Mouse (Mus musculus) left cerebral cortex, adult 2 months (tissue): ENCODE data around the gene Zfp512b. TPM values are rescaled to one million over a fixed set of nuclear protein-coding genes. Genes with fewer than 3 reads are reported as not detected.

Experiments used
- DNase-seq, 2 experiments: peaks; one replicate each; pipeline ENCODE4 v3.0.0; 2021 to 2022; ENCODE audit warnings: low spot score in 2 of 2, mixed read lengths in 1 of 2; ENCODE audit errors: extremely low spot score in 1 of 2
- H3K27ac ChIP-seq: fragments of 200-600 bp; 2 replicates; pipeline ENCODE4 v1.8.1; 2022
- H3K4me3 ChIP-seq: fragments of 200-600 bp; 2 replicates; pipeline ENCODE4 v1.8.1; 2022
- CTCF ChIP-seq: fragments of 200-600 bp; IDR thresholded peaks from 2 replicates; pipeline ENCODE4 v1.8.1; 2022; ENCODE audit warnings: antibody characterized with exemption, mild to moderate bottlenecking, moderate library complexity
- intact Hi-C: fragments of 180-260 bp; cut with DNase I; formaldehyde crosslinking; loops from one replicate; pipeline ENCODE4 v1.15.1; 2025
- long read RNA-seq, 2 experiments: library from polyadenylated mRNA; stranded (forward); transcript quantifications; one replicate each; pipeline ENCODE4 v2.0.0; 2021; ENCODE audit warnings: borderline mapping rate in 2 of 2
- total RNA-seq, 2 experiments: library from RNA; stranded (reverse); gene quantifications; 2 replicates each; pipeline ENCODE4 v1.2.3; 2021

Zfp512b gene
- 10 to 100 TPM; 83.1 to 93.8 TPM for total RNA-seq
- long read RNA-seq, experiment 1, partial matches to known transcripts, result 16 of 44 reads
- long read RNA-seq, experiment 1, other reads (novel, unspliced or antisense), result 27 of 44 reads
- long read RNA-seq, experiment 2, partial matches to known transcripts, result 5 of 28 reads
- long read RNA-seq, experiment 2, other reads (novel, unspliced or antisense), result 23 of 28 reads

DNA sequence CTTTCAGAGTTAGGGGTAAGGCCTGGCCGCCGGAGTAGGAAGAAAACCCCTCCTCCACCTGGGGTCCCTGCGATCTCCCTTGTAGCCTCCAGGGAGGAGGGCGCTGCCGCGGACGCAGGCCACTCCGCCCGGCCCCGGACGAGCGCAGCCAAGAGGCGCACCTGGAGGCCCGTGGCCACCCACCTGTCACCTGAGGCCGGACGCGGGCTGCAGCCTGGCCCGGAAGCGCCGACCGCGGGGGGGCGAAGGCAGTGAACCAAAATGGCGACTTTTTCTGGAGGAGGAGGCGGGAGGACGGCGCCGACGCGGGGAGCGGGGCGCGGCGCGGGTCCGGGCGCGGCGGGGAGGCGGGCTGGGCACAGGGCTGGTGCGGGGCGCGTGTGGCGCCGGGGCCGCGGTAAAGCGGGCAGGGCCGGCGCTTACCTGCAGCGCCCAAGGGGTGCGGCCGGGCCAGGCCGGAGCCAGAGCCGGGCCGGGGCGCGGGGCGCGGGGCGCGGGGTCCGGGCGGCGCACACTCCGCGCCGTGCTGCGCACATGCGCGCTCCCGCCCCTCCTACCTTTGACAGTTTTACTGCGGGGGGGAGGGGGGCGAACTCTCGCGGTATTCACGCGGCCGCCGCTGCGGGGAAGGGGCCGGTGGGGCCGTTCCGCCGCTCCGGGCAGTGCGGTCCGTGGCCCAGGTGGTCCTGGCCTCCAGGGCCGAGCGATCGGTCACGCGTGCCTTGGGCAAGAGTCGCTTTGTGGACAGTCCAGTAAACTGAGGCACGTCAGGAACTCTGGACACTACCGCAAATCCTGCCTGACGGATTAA lies at the start of gene Zfp512b:
Zfp512b (minus strand) TSS at position 573 of the 811 bp plus-strand sequence.
- H3K27ac ChIP-seq, result peak within 1 kb of the TSS; percentile 97
- TF ChIP-seq CTCF, result no peak; the same call in 1 of the 2 replicates
- H3K4me3 ChIP-seq, result peak within 1 kb of the TSS; percentile 98
- intact Hi-C loops, result loop anchor here (2.0 kb wide), 1 partner anchor 72 kb away; the partner anchor contains the start of gene Dnajc5
- DNase-seq, result peak; percentile 65 to 66

DNA sequence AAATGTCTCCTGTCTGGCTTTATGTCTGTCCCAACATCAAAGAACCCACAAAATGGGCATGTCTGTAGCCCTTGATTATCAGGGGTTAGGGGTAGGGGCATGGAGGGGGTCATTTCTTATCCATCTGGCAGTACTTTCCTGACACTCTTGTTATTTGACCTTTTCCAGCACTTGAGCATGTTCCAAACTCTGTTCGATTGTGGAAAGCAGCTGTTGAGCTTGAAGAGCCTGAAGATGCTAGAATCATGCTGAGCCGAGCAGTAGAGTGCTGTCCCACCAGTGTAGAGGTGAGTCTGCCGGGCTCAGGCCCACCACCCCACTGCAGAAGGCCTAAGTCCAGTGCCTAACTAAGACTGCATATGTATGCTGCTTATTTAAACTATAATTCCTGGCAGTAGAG lies 43.3 kb upstream of the Zfp512b start:
- intact Hi-C loops, result no loop called here
- DNase-seq, result no peak
- H3K27ac ChIP-seq, result no peak overlapping the region
- H3K4me3 ChIP-seq, result no peak overlapping the region
- TF ChIP-seq CTCF, result no peak

DNA sequence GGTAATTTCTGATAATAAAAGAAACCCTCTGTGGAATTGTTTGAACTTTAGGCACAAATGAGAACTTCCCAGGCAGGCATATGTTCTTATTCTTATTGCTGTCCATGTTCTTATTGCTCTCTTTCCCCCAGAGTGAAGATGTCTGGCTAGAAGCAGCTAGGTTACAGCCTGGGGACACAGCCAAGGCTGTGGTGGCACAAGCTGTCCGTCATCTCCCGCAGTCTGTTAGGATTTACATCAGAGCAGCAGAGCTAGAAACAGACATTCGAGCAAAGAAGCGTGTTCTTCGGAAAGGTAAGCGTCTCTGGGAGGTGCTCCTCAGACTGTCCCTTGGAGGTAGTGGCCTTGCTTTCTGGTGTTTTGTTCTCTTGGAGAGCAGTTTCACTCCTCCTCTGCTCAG lies 40.0 kb upstream of the Zfp512b start:
- no peak overlapping the region for H3K27ac ChIP-seq
- no peak for DNase-seq

DNA sequence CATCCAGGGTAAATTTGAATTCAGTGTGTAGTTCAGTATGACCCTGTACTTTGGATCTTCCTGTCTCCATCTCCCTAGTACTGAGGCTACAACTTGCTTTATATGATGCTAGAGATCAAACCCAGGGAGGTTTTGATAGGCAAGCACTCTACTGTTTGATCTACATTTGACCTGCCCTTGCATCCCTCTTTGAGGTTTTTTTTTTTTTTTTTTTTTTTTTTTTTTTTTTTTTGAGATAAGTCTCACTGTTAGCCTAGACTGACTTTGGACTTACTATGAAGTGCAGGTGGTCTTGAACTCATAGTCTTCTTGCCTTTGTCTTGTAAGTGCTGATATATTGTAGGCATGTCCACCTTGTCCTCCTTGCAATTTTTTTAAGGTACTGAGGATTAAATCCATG lies 35.9 kb upstream of the Zfp512b start:
- no peak overlapping the region for H3K27ac ChIP-seq
- intact Hi-C loops, result loop anchor here (10.0 kb wide), 1 partner anchor 216 kb away; no protein-coding TSS in a partner anchor
- no peak overlapping the region for H3K4me3 ChIP-seq
- no peak for DNase-seq
- TF ChIP-seq CTCF, result no peak

More for the DNA sequence above, 40.0 kb upstream of the Zfp512b start:
- no peak overlapping the region for H3K4me3 ChIP-seq
- TF ChIP-seq CTCF, result no peak
- intact Hi-C loops, result no loop called here

DNA sequence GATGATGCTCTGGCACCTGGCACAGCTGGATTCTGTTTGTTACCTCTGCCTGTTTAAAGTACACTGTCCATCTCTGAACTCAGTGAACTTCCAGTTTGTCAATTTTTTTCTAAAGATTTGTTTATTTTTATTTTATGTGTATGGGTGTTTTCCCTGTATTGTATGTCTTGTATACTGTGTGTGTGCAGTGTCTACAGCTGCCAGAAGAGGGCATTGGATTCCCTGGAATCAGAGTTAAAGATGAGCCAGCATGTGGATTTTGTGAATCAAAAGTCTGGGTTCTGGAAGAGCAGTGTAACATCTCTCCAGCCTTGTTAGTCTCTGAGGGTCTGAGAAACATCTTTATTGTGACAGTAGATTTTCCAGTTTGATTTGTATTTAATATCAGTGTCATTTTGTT lies 30.8 kb upstream of the Zfp512b start:
- DNase-seq, result no peak
- intact Hi-C loops, result loop anchor here (10.0 kb wide), 1 partner anchor 221 kb away; no protein-coding TSS in a partner anchor

DNA sequence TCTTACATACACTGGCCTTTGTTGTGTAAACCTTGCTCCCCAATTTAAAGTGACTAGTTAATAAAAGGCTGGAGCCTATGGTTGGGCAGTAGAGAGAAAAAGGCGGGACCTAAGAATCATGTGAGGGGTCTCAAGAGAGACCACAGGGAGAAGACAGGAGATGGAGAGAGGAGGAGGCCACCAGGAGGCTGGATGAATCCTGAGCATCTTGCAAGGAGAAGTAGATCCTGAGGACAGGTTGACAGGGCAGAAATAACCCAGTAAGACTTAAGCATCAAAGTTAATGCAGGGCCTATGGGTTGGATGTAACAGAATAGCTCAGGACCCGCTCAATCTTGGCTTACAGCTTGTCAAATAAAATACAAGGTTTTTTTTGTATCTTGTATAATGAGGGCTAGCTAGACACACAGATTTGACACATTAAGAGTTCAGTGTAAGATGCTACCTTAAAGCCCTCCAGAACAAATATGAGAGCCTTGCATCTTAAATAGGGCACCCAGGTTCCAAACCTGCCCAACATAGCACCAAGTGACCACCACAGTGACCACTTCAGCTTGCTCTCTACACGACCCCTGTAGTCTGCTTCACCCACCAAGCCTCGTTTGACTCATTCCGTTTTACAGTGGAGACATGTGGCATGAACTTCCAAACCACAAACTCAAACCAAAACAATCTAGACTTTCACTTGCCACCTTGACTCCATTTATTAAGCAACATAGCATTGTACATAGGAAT lies 26.3 kb upstream of the Zfp512b start:
- intact Hi-C loops, result no loop called here
- no peak for DNase-seq
- Histone ChIP-seq H3K27ac (no peak overlapping the region), H3K4me3 (no peak overlapping the region)
- no peak for TF ChIP-seq CTCF

More for the DNA sequence above, 30.8 kb upstream of the Zfp512b start:
- peak; percentile 57 for TF ChIP-seq CTCF
- Histone ChIP-seq H3K27ac (no peak overlapping the region), H3K4me3 (no peak overlapping the region)

DNA sequence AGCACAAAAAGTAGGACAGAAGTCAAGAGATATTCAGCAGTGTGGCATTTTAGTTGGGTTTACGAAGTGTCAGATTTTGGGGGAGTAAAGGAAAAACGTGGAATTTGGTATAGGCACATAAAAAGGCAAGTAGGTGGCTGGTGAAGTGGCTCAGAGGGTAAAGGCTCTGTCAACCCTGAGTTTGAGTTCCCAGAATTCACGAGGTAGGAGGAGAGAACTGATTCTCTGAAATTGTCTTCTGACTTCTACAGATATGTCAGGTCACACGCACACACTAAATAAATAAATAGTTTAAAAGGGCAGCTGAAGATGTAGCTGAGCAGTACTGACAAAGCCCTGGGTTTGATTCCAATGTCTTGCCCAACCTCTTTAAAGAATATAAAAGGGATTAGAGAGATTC lies 9.8 kb upstream of the Zfp512b start:
- Histone ChIP-seq H3K27ac (no peak overlapping the region), H3K4me3 (peak overlapping the region; percentile 74)
- intact Hi-C loops, result loop anchor here (5.0 kb wide), 1 partner anchor 75 kb away; no protein-coding TSS in a partner anchor

DNA sequence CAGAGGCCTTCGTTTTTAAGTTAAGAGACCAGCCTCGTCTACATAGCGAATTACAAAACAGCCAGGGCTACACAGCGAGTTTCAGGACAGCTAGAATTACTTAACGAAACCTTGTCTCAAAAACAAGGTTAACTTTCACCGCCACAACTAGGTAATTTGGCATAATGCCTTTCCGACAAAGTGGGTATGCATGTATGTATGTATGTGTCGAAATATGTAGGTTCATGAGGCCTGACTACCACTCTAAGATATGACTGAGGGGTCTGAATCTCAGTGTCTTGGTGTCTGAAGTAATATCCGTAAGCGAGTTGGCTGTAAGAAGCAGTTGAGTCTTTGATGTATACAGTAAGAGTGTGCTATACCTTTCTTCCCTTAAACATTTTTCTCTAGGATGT lies 9.1 kb upstream of the Zfp512b start:
- no peak for DNase-seq
- TF ChIP-seq CTCF, result no peak
- H3K4me3 ChIP-seq, result peak overlapping the region; percentile 74
- H3K27ac ChIP-seq, result peak overlapping the region; percentile 94
- intact Hi-C loops, result loop anchor here (5.0 kb wide), 1 partner anchor 76 kb away; no protein-coding TSS in a partner anchor

More for the DNA sequence above, 9.8 kb upstream of the Zfp512b start:
- DNase-seq, result no peak
- TF ChIP-seq CTCF, result no peak

DNA sequence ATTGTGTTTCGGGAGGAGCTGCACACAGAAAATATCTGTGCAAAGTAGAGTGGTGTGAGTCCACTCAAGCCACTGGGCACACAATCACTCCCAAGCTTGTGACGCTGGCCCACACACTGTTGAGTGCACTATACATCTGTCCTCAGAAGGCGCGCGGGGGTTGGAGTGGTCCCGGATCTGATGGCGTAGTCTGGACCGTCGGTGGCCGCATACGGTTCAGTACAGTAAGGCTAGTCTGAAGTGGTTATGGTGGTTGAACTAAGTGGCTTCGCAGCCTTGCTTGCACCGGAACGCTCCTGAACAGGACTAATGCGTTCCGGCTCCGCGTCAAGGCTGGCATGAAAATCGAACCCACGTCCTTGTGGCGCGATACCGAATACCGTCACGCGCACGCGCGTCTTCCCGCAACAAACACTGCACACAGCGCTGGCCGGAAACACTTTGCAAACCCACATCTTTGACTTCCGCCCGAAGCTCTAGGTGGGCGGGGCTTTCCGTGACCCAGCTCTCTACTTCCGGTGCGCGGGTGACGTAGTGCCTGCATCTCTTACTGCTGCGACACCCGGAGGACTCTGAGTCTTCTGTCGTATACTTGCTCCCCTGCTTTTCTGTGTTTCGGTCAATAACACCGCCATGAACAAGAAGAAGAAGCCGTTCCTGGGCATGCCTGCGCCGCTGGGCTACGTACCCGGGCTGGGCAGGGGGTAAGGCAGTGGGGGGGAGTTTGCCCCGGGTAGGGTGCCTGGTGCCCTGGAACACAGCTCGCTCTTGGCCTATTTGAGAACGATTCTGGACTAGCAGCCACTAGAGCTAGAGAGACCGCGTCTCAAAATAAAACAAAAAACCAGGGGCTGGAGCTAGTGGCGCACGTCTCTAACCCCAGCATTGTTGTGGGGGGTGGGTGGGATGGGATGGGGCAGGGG lies 8.5 kb upstream of the Zfp512b start:
- H3K27ac ChIP-seq, result peak overlapping the region; percentile 94
- no peak; the same call in 1 of the 2 replicates for TF ChIP-seq CTCF
- peak; percentile 95 to 97 for DNase-seq
- peak overlapping the region; percentile 74 for H3K4me3 ChIP-seq
- intact Hi-C loops, result loop anchor here (5.0 kb wide), 1 partner anchor 76 kb away; no protein-coding TSS in a partner anchor

DNA sequence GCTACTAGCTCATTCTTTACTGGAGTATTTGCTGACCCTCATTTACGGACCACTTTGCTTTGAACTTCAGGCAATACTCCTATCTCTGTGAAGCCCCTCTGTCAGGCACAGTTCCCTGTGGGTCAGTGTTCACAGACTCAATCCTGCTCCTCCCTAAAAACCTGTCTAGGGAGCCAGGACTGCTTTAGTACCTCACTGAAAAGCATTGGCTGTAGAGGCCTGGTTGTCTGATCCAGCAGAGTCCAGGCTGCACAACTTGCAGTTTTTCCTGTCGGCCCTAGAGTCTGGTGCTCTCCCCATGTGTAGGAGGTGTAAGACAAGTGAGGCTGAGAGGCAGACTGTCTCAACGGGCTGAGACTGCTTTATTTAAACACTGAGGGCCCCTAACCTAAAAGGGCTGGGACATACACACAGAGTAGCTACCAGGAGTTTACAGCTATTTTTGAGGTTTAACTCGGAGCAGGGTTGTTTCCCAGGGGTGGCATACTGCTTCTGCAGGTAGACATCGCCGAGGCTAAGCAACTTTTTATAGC lies 7.7 kb upstream of the Zfp512b start:
- intact Hi-C loops, result loop anchor here (5.0 kb wide), 1 partner anchor 77 kb away; no protein-coding TSS in a partner anchor
- Histone ChIP-seq H3K4me3 (peak overlapping the region; percentile 74), H3K27ac (peak overlapping the region; percentile 94)
- no peak for TF ChIP-seq CTCF
- DNase-seq, result no peak
